Mouse (Mus musculus) liver, postnatal 0 days (tissue): ENCODE measurements around the gene Mapk7. TPM values are rescaled to one million over a fixed set of nuclear protein-coding genes. Genes with fewer than 3 reads are reported as not detected.
A peak's percentile ranks its signal among the peaks of the same experiment; 100 is the strongest.

Experiments used
- ATAC-seq: fragments of 200-750 bp; cut with Nextera tagmentation; 2 replicates; pipeline ENCODE4 v1.8.0; 2017; ENCODE audit warnings: mild to moderate bottlenecking, moderate library complexity
- DNase-seq: peaks from one replicate; pipeline ENCODE4 v3.0.0-alpha.2; 2016
- H3K27ac ChIP-seq: fragments of 300-500 bp; sonication (generic); 2 replicates; pipeline ENCODE4 v1.5.1; 2014; ENCODE audit warnings: antibody characterized with exemption, moderate library complexity, mild to moderate bottlenecking, low read depth
- H3K27me3 ChIP-seq: fragments of 300-500 bp; sonication (generic); 2 replicates; pipeline ENCODE4 v1.6.1; 2014; ENCODE audit warnings: low read length, control low read depth, mixed read lengths; ENCODE audit not compliant: insufficient read depth
- H3K36me3 ChIP-seq: fragments of 300-500 bp; sonication (generic); replicated peaks from 2 replicates; pipeline ENCODE4 v1.6.1; 2014; ENCODE audit warnings: mild to moderate bottlenecking, control low read depth, low read length, moderate library complexity, mixed read lengths; ENCODE audit not compliant: insufficient read depth
- H3K4me1 ChIP-seq: fragments of 300-500 bp; sonication (generic); 2 replicates; pipeline ENCODE4 v1.6.1; 2014; ENCODE audit warnings: antibody characterized with exemption, mild to moderate bottlenecking, control low read depth; ENCODE audit not compliant: insufficient read depth
- H3K4me2 ChIP-seq: fragments of 300-500 bp; sonication (generic); 2 replicates; pipeline ENCODE4 v1.6.1; 2014; ENCODE audit warnings: low read depth, mild to moderate bottlenecking, low read length, moderate library complexity, mixed read lengths
- H3K4me3 ChIP-seq: fragments of 300-500 bp; sonication (generic); 2 replicates; pipeline ENCODE4 v1.5.1; 2014; ENCODE audit warnings: low read depth, low read length
- H3K9ac ChIP-seq: fragments of 300-500 bp; sonication (generic); replicated peaks from 2 replicates; pipeline ENCODE4 v1.6.1; 2014; ENCODE audit warnings: mild to moderate bottlenecking, moderate library complexity
- H3K9me3 ChIP-seq: fragments of 300-500 bp; sonication (generic); 2 replicates; pipeline ENCODE4 v1.6.1; 2016; ENCODE audit warnings: mild to moderate bottlenecking, control low read depth, low read length, mixed read lengths
- CTCF ChIP-seq: sonication (generic); IDR thresholded peaks from 2 replicates; pipeline ENCODE4 v1.5.1; 2016; ENCODE audit warnings: antibody characterized with exemption, low read depth
- EP300 ChIP-seq: IDR thresholded peaks from 2 replicates; pipeline ENCODE4 v1.6.1; 2016; ENCODE audit warnings: antibody characterized with exemption, low read depth, mild to moderate bottlenecking
- WGBS: fragments of 180-500 bp; shearing (Covaris S2); extraction: QIAGEN DNeasy Blood & Tissue Kit; methylation state at CpG from one replicate; pipeline ENCODE4 v1.1.7; 2014; ENCODE audit not compliant: insufficient replicate concordance; 5-methylcytosine and 5-hydroxymethylcytosine counted together
- polyA plus RNA-seq: library from polyadenylated mRNA; unstranded; fragments of >200 nt; fragmentation: Nextera tagmentation; extraction: Ambion mirVana; gene quantifications from 2 replicates; pipeline ENCODE4 v1.2.1, GENCODE M21; 2015

Gene Mapk7
- 4.8 and 5.6 TPM in 2 replicates for polyA plus RNA-seq

DNA sequence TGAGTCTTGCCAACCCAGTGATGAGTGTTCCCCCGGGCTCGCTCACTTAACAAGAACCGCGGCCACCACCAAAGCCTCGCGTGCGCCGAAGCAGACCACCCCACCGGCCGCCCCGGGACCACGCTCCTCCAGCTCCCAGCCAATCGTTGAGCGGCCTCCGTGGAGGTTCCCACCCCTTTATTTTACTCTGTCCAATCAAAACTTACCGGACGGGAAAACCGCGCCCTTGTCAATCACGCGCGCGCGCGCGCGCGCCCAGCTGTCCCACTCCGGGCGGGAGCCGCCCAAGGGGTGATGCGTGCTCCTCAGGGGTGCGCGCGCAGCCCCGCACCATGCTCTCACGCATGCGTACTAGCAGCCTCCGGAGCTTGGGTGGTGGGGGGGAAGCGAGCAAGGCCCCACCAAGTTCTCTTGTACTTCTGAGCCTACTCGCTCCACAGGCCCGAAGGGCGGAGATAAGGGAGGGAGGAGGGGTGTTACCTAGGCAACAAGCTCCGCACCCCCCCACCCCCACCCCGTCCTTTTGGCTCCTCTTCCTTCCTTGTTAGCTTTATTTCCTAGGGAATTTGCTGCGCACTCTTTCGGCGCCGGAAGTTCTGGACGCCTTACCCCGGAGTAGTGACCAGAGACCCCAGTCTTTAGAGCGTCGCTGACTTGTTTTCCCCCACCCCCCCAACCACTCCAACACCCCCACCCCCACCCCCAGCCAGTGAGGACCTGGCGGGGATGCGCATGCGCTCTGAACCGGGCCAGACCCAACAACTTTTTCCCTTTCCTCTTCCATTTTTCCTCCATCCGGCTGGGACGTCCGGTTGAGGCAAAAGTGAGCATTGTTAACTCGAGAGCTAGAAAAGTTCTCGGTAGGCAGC is at the start of gene Mapk7:
Gene Mapk7 (minus strand): TSS at position 278 of the 869 bp plus-strand sequence.
- DNase-seq (peak; percentile 99), ATAC-seq (peak; percentile 97)
- WGBS: under 1% methylated on average over 60 of the region's 62 CpGs
- Histone ChIP-seq H3K27ac (peak within 1 kb of the TSS; percentile 76), H3K9ac (peak within 1 kb of the TSS; percentile 64), H3K4me2 (peak within 1 kb of the TSS; percentile 89), H3K4me1 (peaks cover 21% of the 10 kb centered on the region; the same call in 1 of the 2 replicates), H3K27me3 (no peaks in the 10 kb centered on the region), H3K9me3 (no peaks in the 10 kb centered on the region), H3K36me3 (peaks cover 18% of the 10 kb centered on the region), H3K4me3 (peak within 1 kb of the TSS; percentile 68)
- TF ChIP-seq CTCF (no peak), EP300 (no peak)

DNA sequence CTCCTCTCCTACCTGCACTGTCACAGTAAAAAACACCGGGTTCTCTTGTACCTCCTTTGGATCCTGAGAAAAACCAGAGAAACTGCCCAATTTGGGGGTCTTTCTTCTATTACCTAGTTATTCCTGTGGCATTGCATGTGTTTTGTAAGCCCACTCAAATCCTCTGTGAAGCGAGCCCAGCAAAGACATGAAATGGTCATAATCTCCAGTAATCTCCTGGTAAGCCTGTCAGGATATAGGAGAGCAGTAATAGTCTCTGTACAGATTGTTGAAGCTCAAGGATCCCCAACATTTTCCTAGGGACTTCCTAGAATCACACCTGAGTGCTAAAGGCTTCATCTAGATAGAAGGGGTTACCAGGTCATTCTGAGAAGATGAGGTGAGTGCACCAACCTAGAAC is 46.9 kb upstream of the Mapk7 start:
- Histone ChIP-seq H3K4me1 (peaks cover 2% of the 10 kb centered on the region; the same call in 1 of the 2 replicates), H3K36me3 (no peaks in the 10 kb centered on the region), H3K27ac (peak overlapping the region; percentile 51; the same call in 1 of the 2 replicates), H3K9ac (no peak overlapping the region), H3K4me3 (no peak overlapping the region), H3K9me3 (no peaks in the 10 kb centered on the region), H3K4me2 (no peak overlapping the region), H3K27me3 (no peaks in the 10 kb centered on the region)
- DNase-seq (no peak), ATAC-seq (no peak)
- no peak for TF ChIP-seq EP300
- TF ChIP-seq CTCF: no peak
- WGBS: 58% methylated on average over 2 of the region's 2 CpGs

- peak; percentile 64 for ATAC-seq
- WGBS: 72% methylated on average over 7 of the region's 7 CpGs
- TF ChIP-seq EP300: no peak
- no peak for TF ChIP-seq CTCF
Measured at GRCm38 (mm10) chr11:61540642-61541041, 46.4 kb upstream of the Mapk7 start.

GRCm38 (mm10) chr11:61537362-61537761 is 43.2 kb upstream of the Mapk7 start:
- Histone ChIP-seq H3K4me1 (peaks cover 2% of the 10 kb centered on the region; the same call in 1 of the 2 replicates), H3K9me3 (no peaks in the 10 kb centered on the region), H3K9ac (no peak overlapping the region), H3K4me3 (no peak overlapping the region), H3K27me3 (no peaks in the 10 kb centered on the region), H3K4me2 (no peak overlapping the region), H3K27ac (no peak overlapping the region), H3K36me3 (no peaks in the 10 kb centered on the region)
- DNase-seq (no peak), ATAC-seq (no peak)
- WGBS: 76% methylated on average over 3 of the region's 3 CpGs
- TF ChIP-seq CTCF: no peak
- TF ChIP-seq EP300: no peak

More at GRCm38 (mm10) chr11:61540642-61541041, 46.4 kb upstream of the Mapk7 start:
- no peaks in the 10 kb centered on the region for H3K27me3 ChIP-seq
- no peak overlapping the region for H3K4me3 ChIP-seq
- no peaks in the 10 kb centered on the region for H3K36me3 ChIP-seq
- peak; percentile 46 for DNase-seq
- H3K27ac ChIP-seq: peak overlapping the region; percentile 51
- H3K9ac ChIP-seq: no peak overlapping the region
- H3K9me3 ChIP-seq: no peaks in the 10 kb centered on the region
- no peak overlapping the region for H3K4me2 ChIP-seq
- H3K4me1 ChIP-seq: peaks cover 2% of the 10 kb centered on the region; the same call in 1 of the 2 replicates

- Histone ChIP-seq H3K9ac (no peak overlapping the region), H3K4me1 (peaks cover 2% of the 10 kb centered on the region; the same call in 1 of the 2 replicates), H3K4me3 (no peak overlapping the region), H3K27ac (no peak overlapping the region), H3K4me2 (no peak overlapping the region), H3K36me3 (no peaks in the 10 kb centered on the region), H3K27me3 (no peaks in the 10 kb centered on the region), H3K9me3 (no peaks in the 10 kb centered on the region)
- DNase-seq (no peak), ATAC-seq (no peak)
- 0 out of 2 replicates have a peak, but pooled peaks have one; percentile 9 for TF ChIP-seq EP300
- TF ChIP-seq CTCF: no peak
- 36% methylated on average over 3 of the region's 3 CpGs for WGBS
Measured at GRCm38 (mm10) chr11:61536952-61537351, 42.7 kb upstream of the Mapk7 start.

- H3K4me2 ChIP-seq: no peak overlapping the region
- no peak overlapping the region for H3K27ac ChIP-seq
- TF ChIP-seq CTCF (no peak), EP300 (no peak)
- DNase-seq (no peak), ATAC-seq (no peak)
- H3K9me3 ChIP-seq: no peaks in the 10 kb centered on the region
- H3K4me3 ChIP-seq: no peak overlapping the region
- no peaks in the 10 kb centered on the region for H3K4me1 ChIP-seq
- H3K27me3 ChIP-seq: no peaks in the 10 kb centered on the region
- no peak overlapping the region for H3K9ac ChIP-seq
- no peaks in the 10 kb centered on the region for H3K36me3 ChIP-seq
- WGBS: 40% methylated on average over 1 of the region's 1 CpGs
Measured at GRCm38 (mm10) chr11:61535530-61535929, 41.3 kb upstream of the Mapk7 start.
